Mouse (Mus musculus): Measurements from ENCODE around the gene Klf2.
A peak's percentile ranks its signal among the peaks of the same experiment; 100 is the strongest.

Gene Klf2

DNA sequence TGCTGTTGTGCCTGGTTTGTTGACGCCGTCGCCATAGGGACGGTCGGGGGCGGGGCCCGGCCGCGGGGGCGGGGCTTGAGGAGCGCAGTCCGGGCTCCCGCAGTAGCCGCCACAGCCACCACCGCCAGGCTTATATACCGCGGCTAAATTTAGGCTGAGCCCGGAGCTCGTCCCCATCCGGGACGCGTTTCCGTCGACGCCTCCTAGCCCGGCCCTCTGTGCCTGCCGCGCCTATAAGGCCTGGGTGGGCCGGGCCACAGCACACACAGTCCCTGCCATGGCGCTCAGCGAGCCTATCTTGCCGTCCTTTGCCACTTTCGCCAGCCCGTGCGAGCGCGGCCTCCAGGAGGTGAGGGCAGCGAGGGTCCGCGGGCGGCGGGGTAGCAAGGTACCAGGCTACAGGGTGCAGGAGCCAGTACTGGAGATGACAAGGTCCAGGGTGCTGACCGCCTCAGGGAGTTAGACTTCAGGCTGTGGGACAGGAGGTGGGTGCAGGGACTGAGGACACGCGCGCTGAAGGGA, at the start of gene Klf2:
Gene Klf2 (plus strand): TSS at position 233 of the 522 bp plus-strand sequence.
- peak; percentile 93 for DNase-seq (ENCODE audit: extremely low spot score)

GRCm38 (mm10) chr8:72270606-72271005, 48.2 kb upstream of the Klf2 start:
- DNase-seq (ENCODE audit: extremely low spot score) = no peak

DNA sequence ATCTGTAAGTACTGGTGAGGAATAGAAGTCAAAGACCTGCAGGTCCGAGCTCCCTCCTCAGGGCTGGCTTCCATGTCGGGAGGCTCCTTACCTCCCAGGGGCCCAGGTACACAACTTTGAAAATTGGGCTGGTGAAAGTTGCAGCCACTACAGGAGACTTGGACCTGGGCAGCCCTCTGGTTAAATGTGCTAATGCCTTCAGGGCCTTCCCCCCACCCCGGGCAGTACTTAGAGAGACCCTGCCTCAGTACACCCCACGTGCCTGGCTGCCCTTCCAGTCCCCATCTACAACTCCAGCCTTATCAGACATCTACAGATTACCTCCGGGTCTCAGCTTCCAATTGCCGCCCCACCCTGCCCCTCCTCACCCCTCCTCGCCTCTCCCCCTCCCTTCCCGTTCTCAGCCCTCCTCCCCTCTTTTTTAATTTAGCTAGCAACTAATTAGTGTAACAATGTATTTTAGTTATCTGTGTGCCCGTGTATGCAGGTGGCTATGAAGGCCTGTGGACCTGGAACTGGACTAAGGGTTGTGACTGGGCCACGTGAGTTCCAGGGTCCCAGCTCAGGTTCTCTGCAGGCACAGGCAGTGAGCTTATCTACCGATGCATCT, 47.7 kb upstream of the Klf2 start:
- DNase-seq (ENCODE audit: extremely low spot score) = no peak

- DNase-seq (ENCODE audit: extremely low spot score) = no peak
These were observed 47.1 kb upstream of the Klf2 start for GRCm38 (mm10) chr8:72271691-72272090.

DNA sequence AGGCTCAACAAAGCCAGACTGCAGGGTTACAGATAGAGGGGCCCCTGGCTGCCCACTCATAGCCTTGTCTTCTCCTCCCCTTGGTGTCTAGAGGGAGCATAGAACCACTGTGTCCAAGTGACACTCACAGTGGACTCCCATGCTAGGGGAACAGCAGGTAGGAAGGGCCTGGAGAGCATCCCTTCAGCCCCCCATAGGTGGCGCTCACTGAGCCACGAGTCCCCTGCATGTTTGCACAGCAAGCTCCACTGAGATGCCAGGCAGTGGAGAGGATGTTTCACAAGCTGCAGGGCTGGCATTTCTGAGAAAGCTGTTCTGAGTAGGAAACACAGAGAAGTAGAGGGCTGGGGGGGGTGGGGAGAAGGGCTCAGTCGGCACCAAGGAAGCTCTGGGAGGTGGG, 46.5 kb upstream of the Klf2 start:
- DNase-seq (ENCODE audit: extremely low spot score) = peak; percentile 43

GRCm38 (mm10) chr8:72273111-72273770, 45.6 kb upstream of the Klf2 start:
- DNase-seq (ENCODE audit: extremely low spot score) = no peak

DNA sequence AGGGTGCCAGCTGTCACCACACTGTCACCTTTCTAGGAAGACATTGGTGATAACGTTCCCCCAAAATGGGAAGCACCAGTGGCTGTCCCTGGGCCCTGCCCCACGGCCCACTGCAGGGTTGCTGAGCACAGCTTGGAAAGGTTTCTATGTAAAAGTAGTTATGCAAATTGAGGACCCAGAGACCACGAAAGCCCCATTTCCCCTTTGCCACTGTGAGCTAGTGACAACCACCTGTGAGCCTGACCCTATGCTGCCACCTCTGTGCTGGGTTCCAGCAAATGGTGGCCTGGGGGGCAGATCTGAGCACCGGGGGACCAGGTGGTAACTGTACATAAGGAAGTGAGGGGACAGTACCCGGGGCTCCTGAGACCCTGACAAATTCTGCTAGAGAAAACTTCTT, 45.0 kb upstream of the Klf2 start:
- no peak for DNase-seq (ENCODE audit: extremely low spot score)

- DNase-seq (ENCODE audit: extremely low spot score) = no peak
These were observed 41.6 kb upstream of the Klf2 start for GRCm38 (mm10) chr8:72277244-72277643.

- no peak for DNase-seq (ENCODE audit: extremely low spot score)
These were observed 39.7 kb upstream of the Klf2 start for GRCm38 (mm10) chr8:72279151-72279550.

GRCm38 (mm10) chr8:72281634-72282033, 37.2 kb upstream of the Klf2 start:
- DNase-seq (ENCODE audit: extremely low spot score) = no peak

DNA sequence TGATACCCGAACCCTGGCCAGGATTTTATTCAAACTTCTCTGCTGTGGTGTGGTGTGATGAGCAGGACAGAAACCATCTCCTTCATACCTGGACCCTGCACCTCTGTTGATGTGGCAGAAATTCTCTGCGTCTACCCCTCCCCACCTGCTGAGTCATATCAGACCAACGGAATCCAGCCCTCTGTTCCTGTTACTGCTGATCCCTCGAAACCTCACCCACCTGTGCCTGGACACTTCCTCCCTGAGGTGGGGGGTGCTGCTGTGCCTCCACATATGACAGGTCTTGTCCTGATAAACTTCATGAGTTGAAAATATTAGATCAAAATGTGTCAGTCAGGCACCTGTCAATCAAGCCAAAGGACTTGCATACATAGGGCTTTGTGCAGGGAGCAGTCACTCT, 33.5 kb upstream of the Klf2 start:
- DNase-seq (ENCODE audit: extremely low spot score) = no peak

DNA sequence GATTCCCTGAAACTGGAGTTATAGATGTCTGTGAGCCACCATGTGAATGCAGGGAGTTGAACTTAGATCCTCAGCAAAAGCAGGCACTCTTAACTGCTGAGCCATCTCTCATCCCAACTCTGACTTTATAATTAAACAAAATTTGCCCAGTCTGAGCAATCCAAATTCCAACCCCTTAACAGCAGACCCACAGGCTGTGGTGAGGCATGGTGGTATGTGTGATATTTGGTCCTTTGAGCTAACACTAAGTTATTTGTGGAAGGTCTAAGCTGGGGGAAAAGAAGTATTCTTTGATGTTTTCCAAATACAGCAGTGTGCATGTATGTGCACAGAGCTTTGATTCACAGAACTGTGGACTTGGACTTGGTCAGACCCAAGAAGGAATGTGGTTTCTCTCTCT, 29.8 kb upstream of the Klf2 start:
- no peak for DNase-seq (ENCODE audit: extremely low spot score)

- no peak for DNase-seq (ENCODE audit: extremely low spot score)
These were observed 27.7 kb upstream of the Klf2 start for GRCm38 (mm10) chr8:72291104-72291503.

GRCm38 (mm10) chr8:72293309-72293708, 25.5 kb upstream of the Klf2 start:
- DNase-seq (ENCODE audit: extremely low spot score) = no peak

DNA sequence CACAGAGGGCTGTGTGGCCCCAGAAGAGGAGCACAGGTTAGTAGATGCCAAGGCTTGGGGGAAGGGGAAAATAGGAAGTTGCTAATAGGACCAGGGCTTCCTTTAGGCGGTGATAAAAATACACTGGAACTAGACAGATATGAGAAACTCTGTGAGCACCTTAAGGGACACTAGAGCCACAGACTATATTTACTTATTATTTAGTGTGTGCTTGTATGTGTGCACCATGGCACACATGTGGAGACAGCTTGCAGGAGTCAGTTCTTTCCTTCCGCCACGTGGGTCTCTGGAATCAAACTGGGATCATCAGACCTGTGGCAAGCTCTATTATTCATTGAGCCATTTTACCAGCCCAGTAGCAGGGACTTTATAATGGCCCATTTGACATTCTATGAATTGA, 23.7 kb upstream of the Klf2 start:
- DNase-seq (ENCODE audit: extremely low spot score) = no peak

DNA sequence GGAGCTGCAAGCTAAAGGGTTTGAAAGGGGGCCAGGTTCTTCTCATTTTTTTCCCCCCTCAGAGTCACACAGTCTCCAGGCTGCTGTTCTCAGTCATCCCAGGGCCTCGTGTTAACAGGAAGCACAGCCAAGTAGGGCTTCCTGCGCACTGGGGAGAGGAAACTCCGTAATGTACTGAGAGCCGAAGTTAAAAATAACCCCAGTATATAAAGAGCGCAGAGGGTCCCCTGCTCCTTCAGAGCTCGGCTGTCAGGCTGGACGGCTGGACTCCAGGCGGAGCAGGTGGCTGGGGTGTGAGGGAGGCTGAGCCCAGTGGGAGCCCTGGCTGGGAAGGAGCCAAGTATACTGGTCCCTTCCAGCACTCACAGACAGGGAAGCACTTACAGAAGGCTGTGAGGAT, 23.2 kb upstream of the Klf2 start:
- DNase-seq (ENCODE audit: extremely low spot score) = no peak

- DNase-seq (ENCODE audit: extremely low spot score) = no peak
These were observed 22.3 kb upstream of the Klf2 start for GRCm38 (mm10) chr8:72296561-72296960.

DNA sequence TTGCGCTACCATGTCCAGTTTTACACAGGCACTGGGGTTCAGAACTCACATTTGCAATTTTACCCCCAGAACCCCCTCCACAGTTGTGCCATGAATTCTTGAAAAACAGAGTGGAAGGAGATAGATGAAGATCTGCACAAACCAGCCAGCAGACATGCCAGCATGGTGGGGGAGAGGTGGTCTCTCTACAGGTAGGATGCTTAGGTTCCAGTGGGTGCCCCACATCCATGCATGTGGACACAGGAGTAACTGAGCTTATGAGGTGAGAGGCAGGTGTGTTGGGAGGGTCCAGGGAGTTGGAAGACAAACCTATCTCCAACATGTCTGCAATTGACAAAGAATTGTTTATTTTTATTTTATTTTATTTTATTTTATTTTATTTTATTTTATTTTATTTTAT, 19.9 kb upstream of the Klf2 start:
- DNase-seq (ENCODE audit: extremely low spot score) = no peak

- DNase-seq (ENCODE audit: extremely low spot score) = no peak
These were observed 18.0 kb upstream of the Klf2 start for GRCm38 (mm10) chr8:72300654-72301400.

GRCm38 (mm10) chr8:72301497-72301896, 17.3 kb upstream of the Klf2 start:
- no peak for DNase-seq (ENCODE audit: extremely low spot score)

- no peak for DNase-seq (ENCODE audit: extremely low spot score)
These were observed 15.7 kb upstream of the Klf2 start for GRCm38 (mm10) chr8:72302986-72303612.

DNA sequence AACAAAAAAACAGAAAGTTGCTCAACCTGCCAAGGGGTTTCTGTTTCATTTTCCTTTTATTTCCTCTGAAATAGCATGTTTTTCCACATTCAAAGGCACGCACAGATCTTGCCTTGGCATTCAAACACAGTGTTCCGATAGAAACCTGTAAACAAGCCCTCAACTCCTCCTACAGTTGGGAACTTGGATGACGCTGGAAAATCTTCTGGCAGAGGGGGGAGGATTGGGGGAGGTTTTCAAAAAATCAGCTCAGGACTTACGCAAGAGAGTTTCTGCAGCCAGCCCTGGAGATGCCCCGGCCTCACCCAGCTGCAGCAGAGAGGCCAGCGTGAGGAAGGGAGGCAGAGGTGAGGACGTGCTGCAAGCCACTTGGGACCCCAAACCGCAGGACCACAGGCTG, 15.2 kb upstream of the Klf2 start:
- no peak for DNase-seq (ENCODE audit: extremely low spot score)
